Mouse (Mus musculus): ENCODE results near the gene Lrriq1. TPM values are rescaled to one million over a fixed set of nuclear protein-coding genes. Genes with fewer than 3 reads are reported as not detected.

Gene Lrriq1
- not detected for total RNA-seq (2021)
- long read RNA-seq, experiment 1 = 0 reads
- long read RNA-seq, experiment 2 = 0 reads

DNA sequence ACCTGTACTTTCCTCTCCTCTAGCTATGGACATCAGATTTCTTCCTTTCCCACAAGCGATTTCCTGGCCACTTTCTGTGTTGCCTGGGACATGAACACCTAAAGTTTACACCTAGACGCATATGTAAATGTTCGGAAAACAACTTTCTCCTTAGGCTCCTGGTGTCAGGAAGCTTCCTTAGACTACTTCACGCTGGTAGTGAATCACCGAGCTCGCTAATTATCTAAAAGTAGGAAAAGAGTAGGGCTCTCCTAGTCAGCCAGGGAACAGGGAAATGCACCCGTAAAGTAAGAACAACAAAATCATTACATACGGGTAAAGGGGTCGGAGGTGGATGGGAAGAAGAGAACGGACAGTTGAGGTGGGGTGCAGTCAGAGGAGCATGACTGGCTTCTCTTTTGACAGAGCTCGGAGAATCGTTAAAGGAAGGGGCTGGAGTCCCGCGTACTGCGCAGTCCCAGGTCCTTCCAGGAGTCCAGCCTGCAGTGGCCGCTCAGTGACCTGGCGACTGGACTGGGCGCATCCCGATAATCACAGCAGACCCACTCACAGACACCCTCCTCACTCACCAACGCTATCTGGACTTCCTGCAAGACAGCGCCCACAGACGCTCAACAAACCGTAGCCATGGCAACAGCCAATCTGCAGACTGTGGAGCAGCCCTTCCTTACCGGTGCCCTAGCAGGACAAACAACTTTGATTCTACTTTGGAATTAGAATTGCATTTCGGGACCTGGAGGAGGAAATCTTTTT lies at the start of gene Lrriq1:
TSS of gene Lrriq1 (minus strand) at position 616 of the 753 bp plus-strand sequence.
- no peak for DNase-seq
- intact Hi-C loops (cut with DNase I) = no loop called here

- intact Hi-C loops (cut with DNase I) = no loop called here
Measured at GRCm38 (mm10) chr10:103253842-103254803, 18.0 kb upstream of the Lrriq1 start.

GRCm38 (mm10) chr10:103236460-103236772 lies 294 bp upstream of the Lrriq1 start:
- intact Hi-C loops (cut with DNase I) = no loop called here
- no peak for DNase-seq

More at GRCm38 (mm10) chr10:103253842-103254803, 18.0 kb upstream of the Lrriq1 start:
- DNase-seq = no peak

- intact Hi-C loops (cut with DNase I) = no loop called here
- no peak for DNase-seq
Measured at GRCm38 (mm10) chr10:103226646-103227045, 9.5 kb downstream of the Lrriq1 start.

- intact Hi-C loops (cut with DNase I) = no loop called here
- DNase-seq = no peak
Measured at GRCm38 (mm10) chr10:103194655-103195328, 41.3 kb downstream of the Lrriq1 start.

GRCm38 (mm10) chr10:103145769-103146379 lies 90.2 kb downstream of the Lrriq1 start:
- intact Hi-C loops (cut with DNase I) = no loop called here
- no peak for DNase-seq

- DNase-seq = no peak
- intact Hi-C loops (cut with DNase I) = no loop called here
Measured at GRCm38 (mm10) chr10:103144927-103145768, 91.0 kb downstream of the Lrriq1 start.

GRCm38 (mm10) chr10:103142526-103142925 lies 93.6 kb downstream of the Lrriq1 start:
- intact Hi-C loops (cut with DNase I) = no loop called here
- DNase-seq = no peak

DNA sequence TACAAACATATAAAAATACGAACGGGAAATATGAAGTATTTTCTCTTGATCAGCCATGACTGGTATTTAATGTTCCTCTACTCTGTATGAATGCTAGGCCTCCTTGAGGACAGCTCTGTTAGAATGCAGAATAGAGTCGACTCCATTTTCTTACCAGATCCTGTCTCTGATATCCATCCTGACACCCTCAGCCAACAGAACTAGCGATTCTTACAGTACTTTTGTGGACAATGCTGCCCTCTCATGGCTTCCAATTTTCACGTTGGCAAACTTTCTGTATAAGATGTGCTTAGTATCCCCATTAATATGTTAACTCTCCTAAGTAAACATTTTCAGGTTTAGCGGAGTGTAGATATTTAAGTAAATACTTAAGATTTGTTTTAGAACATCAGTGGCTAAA lies 94.6 kb downstream of the Lrriq1 start:
- intact Hi-C loops (cut with DNase I) = no loop called here
- no peak for DNase-seq

GRCm38 (mm10) chr10:103140609-103141008 lies 95.5 kb downstream of the Lrriq1 start:
- no peak for DNase-seq
- intact Hi-C loops (cut with DNase I) = no loop called here

GRCm38 (mm10) chr10:103114629-103115028 lies 121.5 kb downstream of the Lrriq1 start:
- intact Hi-C loops (cut with DNase I) = no loop called here
- no peak for DNase-seq

DNA sequence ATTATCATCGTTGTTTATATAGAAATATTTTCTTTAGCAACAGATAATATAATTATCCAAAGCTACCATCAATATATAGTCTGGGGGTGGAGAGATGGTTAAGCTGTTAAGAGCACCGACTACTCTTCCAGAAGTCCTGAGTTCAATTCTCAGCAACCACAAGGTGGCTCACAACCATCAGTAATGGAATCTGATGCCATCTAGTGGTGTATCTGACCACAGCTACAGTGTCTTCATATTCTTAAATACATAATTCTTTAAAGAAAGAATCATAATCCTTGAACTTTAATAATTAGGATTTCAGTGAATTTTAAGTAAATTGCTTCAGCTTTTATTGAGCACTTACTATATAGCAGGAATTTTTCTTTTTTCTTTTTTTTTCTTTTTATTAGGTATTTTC lies 128.0 kb downstream of the Lrriq1 start:
- DNase-seq = no peak
- intact Hi-C loops (cut with DNase I) = no loop called here

GRCm38 (mm10) chr10:103086101-103086500 lies 150.0 kb downstream of the Lrriq1 start:
- DNase-seq = no peak
- intact Hi-C loops (cut with DNase I) = no loop called here

GRCm38 (mm10) chr10:103049593-103049992 lies 186.5 kb downstream of the Lrriq1 start:
- no peak for DNase-seq
- intact Hi-C loops (cut with DNase I) = no loop called here

DNA sequence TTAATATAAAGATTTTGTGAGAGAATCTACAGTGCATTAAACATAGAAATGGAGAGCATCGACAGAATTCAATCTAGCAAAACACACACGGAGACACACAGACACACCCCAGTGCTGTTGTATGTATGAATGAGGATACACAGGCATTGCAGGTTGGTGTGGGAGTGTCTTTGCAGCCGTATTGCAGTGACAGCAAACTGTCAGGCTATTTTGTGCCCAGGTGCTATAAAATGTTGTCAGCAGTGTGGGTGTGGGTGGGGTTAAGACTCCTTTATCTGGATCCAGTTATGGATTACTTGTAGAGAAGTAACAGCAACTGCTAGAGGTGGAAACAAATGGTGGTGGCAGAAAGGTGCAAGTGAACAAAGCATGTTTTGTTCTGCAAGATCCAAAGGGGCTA lies 189.5 kb downstream of the Lrriq1 start:
- DNase-seq = no peak
- intact Hi-C loops (cut with DNase I) = no loop called here

GRCm38 (mm10) chr10:103045019-103045418 lies 191.1 kb downstream of the Lrriq1 start:
- intact Hi-C loops (cut with DNase I) = no loop called here
- DNase-seq = no peak

DNA sequence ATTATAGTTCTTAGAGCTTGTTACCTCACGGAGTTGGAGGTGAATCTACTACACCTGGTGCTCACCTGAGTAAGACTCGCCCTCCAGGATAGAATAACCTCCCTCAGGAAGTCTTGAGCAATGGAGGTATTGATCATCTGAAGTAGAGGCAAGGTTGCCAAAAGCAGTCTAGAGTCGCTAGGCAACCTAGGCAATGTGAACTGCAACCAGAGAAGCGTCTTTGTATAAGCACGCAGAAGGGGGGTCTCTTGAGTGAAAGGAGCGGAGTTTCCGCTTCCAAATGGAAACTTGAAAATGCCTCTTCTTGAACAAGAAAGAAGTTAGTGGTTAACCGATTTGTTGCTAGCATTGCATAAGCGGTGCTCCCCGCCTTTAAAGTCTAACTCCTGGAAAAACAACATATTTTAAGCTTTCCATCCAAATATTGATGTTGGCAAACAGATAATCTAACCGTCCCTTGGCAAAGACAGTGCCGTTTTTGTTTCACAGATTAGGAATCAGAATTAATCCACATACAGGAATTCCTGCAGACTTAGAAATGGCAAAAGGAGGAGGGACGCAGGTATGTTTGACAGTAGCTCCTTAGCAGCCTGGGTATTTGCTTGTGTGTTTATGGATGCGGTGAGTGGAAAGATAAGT lies 201.0 kb downstream of the Lrriq1 start:
- intact Hi-C loops (cut with DNase I) = no loop called here
- DNase-seq = no peak

DNA sequence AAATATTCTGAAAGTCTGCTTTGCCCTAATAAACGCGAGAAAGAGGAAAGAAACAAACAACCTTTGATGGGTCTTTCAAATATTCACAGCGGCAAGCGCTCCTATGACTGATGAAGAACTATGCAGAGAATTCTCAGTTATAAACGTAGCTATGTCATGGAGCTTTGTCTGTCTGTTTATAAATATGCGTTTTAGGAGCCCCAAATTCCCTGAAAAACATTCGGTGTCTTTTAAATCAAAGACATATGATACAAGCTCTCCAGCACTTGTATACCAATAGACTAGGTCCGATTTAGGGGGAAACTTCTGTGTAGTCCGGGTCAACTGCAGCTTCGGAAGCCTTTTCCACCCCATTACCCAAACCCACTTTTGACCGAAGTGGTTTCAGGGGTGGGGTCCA lies 205.2 kb downstream of the Lrriq1 start:
- no peak for DNase-seq
- intact Hi-C loops (cut with DNase I) = no loop called here
